In genomic region chr12:26665466-26665865, GRCm38 (mm10) we compare ENCODE assay signal across 21 mouse cellular contexts.
DNase-seq lines count a peak whose midpoint lies in the region; ATAC-seq and TF ChIP-seq lines count a peak whose summit lies in the region.
"Had no signal": no experiment of that assay in that cellular context is flagged by ENCODE, and none has a peak within 500 bp of the region (broad histone marks: within the 10 kb centered on the region; RNA-seq: fewer than 3 reads in every experiment).

No protein-coding gene starts in this region.

- H3K9ac ChIP-seq in embryonic facial prominence, embryonic 14.5 days (ENCODE audit: low read depth, low read length), result no peak overlapping the region
- H3K9ac ChIP-seq in midbrain, postnatal 0 days (replicated peaks; ENCODE audit: low read length, poor library complexity, severe bottlenecking), result no peak overlapping the region
- H3K9ac ChIP-seq: embryonic facial prominence, embryonic 13.5 days; heart, embryonic 12.5 days; hindbrain, embryonic 15.5 days had no signal

- TF ChIP-seq CTCF in midbrain, postnatal 0 days (IDR thresholded peaks at IDR 0.05), result no peak

- no peak overlapping the region for H3K4me2 ChIP-seq in embryonic facial prominence, embryonic 14.5 days (ENCODE audit: low read depth, low read length)
- no peak overlapping the region for H3K4me2 ChIP-seq in midbrain, postnatal 0 days (ENCODE audit: low read depth, low read length, poor library complexity, severe bottlenecking)
- H3K4me2 ChIP-seq: embryonic facial prominence, embryonic 13.5 days; heart, embryonic 12.5 days; hindbrain, embryonic 15.5 days had no signal

- no peaks in the 10 kb centered on the region for H3K27me3 ChIP-seq in embryonic facial prominence, embryonic 14.5 days (replicated peaks; ENCODE audit: control insufficient read depth, insufficient read depth, low read length)
- H3K27me3 ChIP-seq in embryonic facial prominence, embryonic 10.5 days (replicated peaks; ENCODE audit: low read depth, poor library complexity, severe bottlenecking), result no peaks in the 10 kb centered on the region
- H3K27me3 ChIP-seq in midbrain, postnatal 0 days (ENCODE audit: insufficient read depth, low read length), result no peaks in the 10 kb centered on the region
- no peaks in the 10 kb centered on the region for H3K27me3 ChIP-seq in midbrain, embryonic 10.5 days (ENCODE audit: low read depth, poor library complexity, severe bottlenecking)
- H3K27me3 ChIP-seq: embryonic facial prominence, embryonic 13.5 days; heart, embryonic 12.5 days; hindbrain, embryonic 15.5 days; Patski had no signal

- ATAC-seq in embryonic facial prominence, embryonic 14.5 days (ENCODE audit: low read depth), result no peak
- ATAC-seq in midbrain, postnatal 0 days (ENCODE audit: low FRiP score), result no peak
- ATAC-seq in erythroid progenitor cell, adult 5-6 weeks (replicated peaks; ENCODE audit: low FRiP score, poor library complexity, severe bottlenecking), result no peak
- ATAC-seq: activated CD4-positive, CD25-positive, alpha-beta regulatory T cell, adult 4 months; inflammation-experienced regulatory T-cells, adult 6 months; Patski had no signal

- H3K36me3 ChIP-seq in embryonic facial prominence, embryonic 14.5 days (ENCODE audit: control insufficient read depth, insufficient read depth, low read length), result no peaks in the 10 kb centered on the region
- no peaks in the 10 kb centered on the region for H3K36me3 ChIP-seq in embryonic facial prominence, embryonic 10.5 days (replicated peaks)
- H3K36me3 ChIP-seq in midbrain, postnatal 0 days (ENCODE audit: insufficient read depth, low read length), result no peaks in the 10 kb centered on the region
- no peaks in the 10 kb centered on the region for H3K36me3 ChIP-seq in midbrain, embryonic 10.5 days
- H3K36me3 ChIP-seq: embryonic facial prominence, embryonic 13.5 days; forebrain, embryonic 10.5 days; heart, embryonic 12.5 days; hindbrain, embryonic 10.5 days; hindbrain, embryonic 15.5 days had no signal

- no peak overlapping the region for H3K4me3 ChIP-seq in embryonic facial prominence, embryonic 14.5 days (ENCODE audit: low read depth, low read length)
- H3K4me3 ChIP-seq in embryonic facial prominence, embryonic 10.5 days, result no peak overlapping the region
- no peak overlapping the region for H3K4me3 ChIP-seq in midbrain, postnatal 0 days (ENCODE audit: low read depth, low read length)
- no peak overlapping the region for H3K4me3 ChIP-seq in midbrain, embryonic 10.5 days
- H3K4me3 ChIP-seq: embryonic facial prominence, embryonic 13.5 days; forebrain, embryonic 10.5 days; gastrocnemius, adult 2 months; heart, embryonic 12.5 days; hindbrain, embryonic 10.5 days; hindbrain, embryonic 15.5 days had no signal

- no peaks in the 10 kb centered on the region for H3K9me3 ChIP-seq in embryonic facial prominence, embryonic 14.5 days (ENCODE audit: control insufficient read depth, low read length)
- H3K9me3 ChIP-seq in embryonic facial prominence, embryonic 10.5 days, result no peaks in the 10 kb centered on the region
- H3K9me3 ChIP-seq in midbrain, postnatal 0 days (ENCODE audit: low read length), result no peaks in the 10 kb centered on the region
- no peaks in the 10 kb centered on the region for H3K9me3 ChIP-seq in midbrain, embryonic 10.5 days (replicated peaks)
- H3K9me3 ChIP-seq: embryonic facial prominence, embryonic 13.5 days; forebrain, embryonic 10.5 days; heart, embryonic 12.5 days; hindbrain, embryonic 10.5 days; hindbrain, embryonic 15.5 days had no signal

- intact Hi-C loops in left cerebral cortex, postnatal 25 days (cut with DNase I), result no loop called here

- no peak overlapping the region for H3K27ac ChIP-seq in embryonic facial prominence, embryonic 14.5 days (replicated peaks; ENCODE audit: low read depth, low read length)
- no peak overlapping the region for H3K27ac ChIP-seq in embryonic facial prominence, embryonic 10.5 days (replicated peaks)
- H3K27ac ChIP-seq in midbrain, postnatal 0 days (ENCODE audit: low read depth, low read length), result no peak overlapping the region
- no peak overlapping the region for H3K27ac ChIP-seq in midbrain, embryonic 10.5 days (replicated peaks)
- H3K27ac ChIP-seq: embryonic facial prominence, embryonic 13.5 days; forebrain, embryonic 10.5 days; gastrocnemius, adult 2 months; hindbrain, embryonic 10.5 days; hindbrain, embryonic 15.5 days had no signal

- no peaks in the 10 kb centered on the region for H3K4me1 ChIP-seq in embryonic facial prominence, embryonic 14.5 days (ENCODE audit: control insufficient read depth, insufficient read depth, low read length)
- H3K4me1 ChIP-seq in embryonic facial prominence, embryonic 10.5 days, result no peaks in the 10 kb centered on the region
- H3K4me1 ChIP-seq in midbrain, postnatal 0 days (ENCODE audit: insufficient read depth, low read length), result no peaks in the 10 kb centered on the region
- H3K4me1 ChIP-seq in midbrain, embryonic 10.5 days, result no peaks in the 10 kb centered on the region
- H3K4me1 ChIP-seq: embryonic facial prominence, embryonic 13.5 days; heart, embryonic 12.5 days; hindbrain, embryonic 10.5 days; hindbrain, embryonic 15.5 days had no signal

- 48% methylated on average over 4 of the region's 4 CpGs for WGBS in embryonic facial prominence, embryonic 14.5 days
- WGBS in embryonic facial prominence, embryonic 10.5 days, result 90% methylated on average over 4 of the region's 4 CpGs
- WGBS in midbrain, postnatal 0 days, result 64% methylated on average over 4 of the region's 4 CpGs
- 86% methylated on average over 4 of the region's 4 CpGs for WGBS in midbrain, embryonic 10.5 days

- peak; percentile 68 for DNase-seq in embryonic facial prominence, embryonic 14.5 days (ENCODE audit: low spot score)
- DNase-seq in embryonic facial prominence, embryonic 10.5 days (ENCODE audit: low spot score), result no peak
- peak; percentile 4 to 10 for DNase-seq in left cerebral cortex, postnatal 25 days (ENCODE audit: low spot score in 2 of 2)
- no peak for DNase-seq in left cerebral cortex, adult 8-10 months (ENCODE audit: low spot score in 2 of 2)
- peak; percentile 19 for DNase-seq in midbrain, postnatal 0 days (ENCODE audit: low spot score)
- no peak for DNase-seq in midbrain, embryonic 10.5 days (ENCODE audit: low spot score)
- peak; percentile 1 for DNase-seq in Muller cell, postnatal 12 days (ENCODE audit: inconsistent ontology term)
- DNase-seq: adrenal gland, postnatal 14 days; cerebellum, adult 8-10 months; cerebellum, postnatal 25 days; gastrocnemius, adult 2 months; gastrocnemius, postnatal 25 days had no signal

Comparison
In these comparisons a context has a peak if more than half of its experiments do, and no peak if none do; other contexts are left out.
1. DNase-seq: peak in embryonic facial prominence, embryonic 14.5 days (single experiment), left cerebral cortex, postnatal 25 days (2 of 2), midbrain, postnatal 0 days (single experiment) and Muller cell, postnatal 12 days (single experiment); none in embryonic facial prominence, embryonic 10.5 days (single experiment), left cerebral cortex, adult 8-10 months (0 of 2) and midbrain, embryonic 10.5 days (single experiment).